In the genomic region with DNA sequence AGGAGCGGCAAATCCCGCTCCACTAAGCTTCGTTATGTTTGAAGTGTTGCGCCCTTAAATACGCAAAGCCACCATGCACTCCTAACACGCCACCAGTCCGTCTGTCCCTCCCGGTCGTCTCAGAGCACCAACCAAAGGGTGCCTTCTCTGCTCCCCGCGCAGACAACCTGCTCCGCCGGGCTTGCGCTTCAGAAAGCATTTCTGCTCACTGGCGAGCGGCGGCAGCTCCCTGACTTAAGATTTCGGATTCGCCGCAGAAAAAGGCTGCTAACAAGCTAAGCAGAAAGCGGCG, we compare ENCODE assay signal across 9 mouse cellular contexts. TPM values are rescaled to one million over a fixed set of nuclear protein-coding genes. Genes with fewer than 3 reads are reported as not detected.
DNase-seq lines count a peak whose midpoint lies in the region; ATAC-seq and TF ChIP-seq lines count a peak whose summit lies in the region.
"Had no signal": no experiment of that assay in that cellular context is flagged by ENCODE, and none has a peak within 500 bp of the region (broad histone marks: within the 10 kb centered on the region; RNA-seq: fewer than 3 reads in every experiment).

No protein-coding gene starts in this region.

- DNase-seq in cerebellum, adult 9-11 months: peak; percentile 43
- DNase-seq in cerebellum, adult 11-12 months: no peak
- no peak for DNase-seq in spleen, adult 2 months (ENCODE audit: low read depth in 1 of 2, low spot score in 2 of 2)
- DNase-seq in spleen, postnatal 4 days (ENCODE audit: low spot score in 2 of 2): no peak
- DNase-seq in left cerebral cortex, adult 8-10 months (ENCODE audit: low spot score in 2 of 2): no peak
- no peak for DNase-seq in frontal cortex, postnatal 25 days (ENCODE audit: low spot score in 2 of 2)

- TF ChIP-seq CTCF in spleen, adult 2 months (IDR thresholded peaks at IDR 0.05; ENCODE audit: extremely low read depth, insufficient read depth, insufficient read length, insufficient replicate concordance): no peak

- peak overlapping the region; percentile 85 for H3K4me3 ChIP-seq in spleen, adult 2 months (ENCODE audit: extremely low read depth, insufficient read depth, insufficient read length)
- peak overlapping the region; percentile 94 for H3K4me3 ChIP-seq in limb, embryonic 12.5 days (replicated peaks)
- H3K4me3 ChIP-seq in stomach, embryonic 16.5 days (replicated peaks; ENCODE audit: low read length): peak overlapping the region; percentile 100

- peak overlapping the region; percentile 80 for H3K4me2 ChIP-seq in limb, embryonic 12.5 days
- peak overlapping the region; percentile 87 for H3K4me2 ChIP-seq in stomach, embryonic 16.5 days (ENCODE audit: low read depth, low read length)

- WGBS in spleen, adult 2 months: under 1% methylated on average over 22 of the region's 22 CpGs
- under 1% methylated on average over 22 of the region's 22 CpGs for WGBS in limb, embryonic 12.5 days
- WGBS in stomach, embryonic 16.5 days: under 1% methylated on average over 22 of the region's 22 CpGs

- no peak for TF ChIP-seq POLR2A in spleen, adult 2 months (IDR thresholded peaks at IDR 0.05; ENCODE audit: low read depth, low read length)

- ATAC-seq in limb, embryonic 12.5 days (ENCODE audit: insufficient number of reproducible peaks, insufficient read depth, low FRiP score, low TSS enrichment, low read depth): no peak
- no peak for ATAC-seq in stomach, embryonic 16.5 days (ENCODE audit: insufficient read depth, low FRiP score)

- H3K27ac ChIP-seq in spleen, adult 2 months (ENCODE audit: insufficient read depth, low read length): peak overlapping the region; percentile 81
- H3K27ac ChIP-seq in limb, embryonic 12.5 days: peak overlapping the region; percentile 99
- peak overlapping the region; percentile 86 for H3K27ac ChIP-seq in stomach, embryonic 16.5 days (ENCODE audit: low read length)

- H3K4me1 ChIP-seq in spleen, adult 2 months (ENCODE audit: control insufficient read depth, insufficient read depth, insufficient read length): peaks cover 8% of the 10 kb centered on the region; the same call in 1 of the 2 replicates
- H3K4me1 ChIP-seq in limb, embryonic 12.5 days (replicated peaks): peaks cover 20% of the 10 kb centered on the region
- H3K4me1 ChIP-seq in stomach, embryonic 16.5 days (ENCODE audit: control insufficient read depth, insufficient read depth, low read length): peaks cover 15% of the 10 kb centered on the region

- H3K9ac ChIP-seq in limb, embryonic 12.5 days (replicated peaks): peak overlapping the region; percentile 99
- peak overlapping the region; percentile 99 for H3K9ac ChIP-seq in stomach, embryonic 16.5 days (ENCODE audit: low read length)

- H3K27me3 ChIP-seq in spleen, adult 2 months (ENCODE audit: control insufficient read depth, insufficient read depth, low read length): no peaks in the 10 kb centered on the region
- H3K27me3 ChIP-seq in limb, embryonic 12.5 days: no peaks in the 10 kb centered on the region
- H3K27me3 ChIP-seq in stomach, embryonic 16.5 days (ENCODE audit: control insufficient read depth, insufficient read depth, low read length): no peaks in the 10 kb centered on the region

- no peaks in the 10 kb centered on the region for H3K9me3 ChIP-seq in limb, embryonic 12.5 days
- no peaks in the 10 kb centered on the region for H3K9me3 ChIP-seq in stomach, embryonic 16.5 days (replicated peaks; ENCODE audit: control insufficient read depth, low read length)

- peaks cover 19% of the 10 kb centered on the region for H3K36me3 ChIP-seq in spleen, adult 2 months (ENCODE audit: control insufficient read depth, insufficient read depth, low read length)
- peaks cover 44% of the 10 kb centered on the region for H3K36me3 ChIP-seq in limb, embryonic 12.5 days
- H3K36me3 ChIP-seq in stomach, embryonic 16.5 days (ENCODE audit: control insufficient read depth, insufficient read depth, low read length): peaks cover 24% of the 10 kb centered on the region

RNA-seq across cellular contexts. Expression of gene Rpl32, which starts 0.4 kb away (rescaled TPM):
- polyA plus RNA-seq in spleen, adult 2 months (2012; rRNA removed): 463 and 551 TPM in 2 replicates
- 2,195 and 2,268 TPM in 2 replicates for polyA plus RNA-seq in limb, embryonic 12.5 days (2016; fragmentation: Nextera tagmentation; extraction: Ambion mirVana)
- polyA plus RNA-seq in stomach, embryonic 16.5 days (2015; fragmentation: Nextera tagmentation; extraction: Ambion mirVana): 1,851 and 2,115 TPM in 2 replicates
- total RNA-seq in left cerebral cortex, adult 8-10 months (2022): 100 to 1,000 TPM; 503 to 593 (median 546) TPM

RNA-seq across cellular contexts. Expression of gene Efcab12, which starts 30.1 kb away (rescaled TPM):
- polyA plus RNA-seq in spleen, adult 2 months (2012; rRNA removed): 0.06 and 0.15 TPM in 2 replicates
- polyA plus RNA-seq in limb, embryonic 12.5 days (2016; fragmentation: Nextera tagmentation; extraction: Ambion mirVana): 0.45 and 0.51 TPM in 2 replicates
- polyA plus RNA-seq in stomach, embryonic 16.5 days (2015; fragmentation: Nextera tagmentation; extraction: Ambion mirVana): 0.60 and 0.65 TPM in 2 replicates
- total RNA-seq in left cerebral cortex, adult 8-10 months (2022): 1 to 10 TPM; 4.3 to 5.4 (median 4.7) TPM
- total RNA-seq: hematopoietic stem cell, adult 5-6 weeks had no signal

RNA-seq across cellular contexts. Expression of gene Cand2, which starts 33.8 kb away (rescaled TPM):
- 3.4 and 4.8 TPM in 2 replicates for polyA plus RNA-seq in spleen, adult 2 months (2012; rRNA removed)
- polyA plus RNA-seq in limb, embryonic 12.5 days (2016; fragmentation: Nextera tagmentation; extraction: Ambion mirVana): 66.9 and 71.8 TPM in 2 replicates
- 19.6 and 22.6 TPM in 2 replicates for polyA plus RNA-seq in stomach, embryonic 16.5 days (2015; fragmentation: Nextera tagmentation; extraction: Ambion mirVana)
- total RNA-seq in left cerebral cortex, adult 8-10 months (2022): 1 to 10 TPM; 3.2 to 3.4 (median 3.2) TPM

RNA-seq across cellular contexts. Expression of gene Mbd4, which starts 45.0 kb away (rescaled TPM):
- 3.2 and 3.5 TPM in 2 replicates for polyA plus RNA-seq in spleen, adult 2 months (2012; rRNA removed)
- 32.3 and 33.7 TPM in 2 replicates for polyA plus RNA-seq in limb, embryonic 12.5 days (2016; fragmentation: Nextera tagmentation; extraction: Ambion mirVana)
- polyA plus RNA-seq in stomach, embryonic 16.5 days (2015; fragmentation: Nextera tagmentation; extraction: Ambion mirVana): 14.9 and 15.0 TPM in 2 replicates
- total RNA-seq in left cerebral cortex, adult 8-10 months (2022): 1 to 10 TPM; 7.8 to 9.4 (median 8.1) TPM

RNA-seq across cellular contexts. Expression of gene Ift122, which starts 45.1 kb away (rescaled TPM):
- 4.5 and 4.6 TPM in 2 replicates for polyA plus RNA-seq in spleen, adult 2 months (2012; rRNA removed)
- polyA plus RNA-seq in limb, embryonic 12.5 days (2016; fragmentation: Nextera tagmentation; extraction: Ambion mirVana): 32.1 and 34.9 TPM in 2 replicates
- polyA plus RNA-seq in stomach, embryonic 16.5 days (2015; fragmentation: Nextera tagmentation; extraction: Ambion mirVana): 21.0 and 21.1 TPM in 2 replicates
- 10 to 100 TPM; 27.1 to 30.5 (median 27.7) TPM for total RNA-seq in left cerebral cortex, adult 8-10 months (2022)
